Mouse (Mus musculus) skeletal muscle tissue, adult 2 months (tissue): Measurements from ENCODE around the gene Rarg.

Experiments used
- DNase-seq: peaks from one replicate; pipeline ENCODE4 v3.0.0-alpha.2; 2012; ENCODE audit warnings: low read depth, low spot score

Rarg gene

GRCm38 (mm10) chr15:102204674-102205505 lies 52.4 kb downstream of the Rarg start, which contains the start of gene Csad:
Csad (minus strand) TSS chr15:102204724.
- no peak for DNase-seq

GRCm38 (mm10) chr15:102203835-102204381 lies 53.4 kb downstream of the Rarg start:
- DNase-seq = peak; percentile 44

DNA sequence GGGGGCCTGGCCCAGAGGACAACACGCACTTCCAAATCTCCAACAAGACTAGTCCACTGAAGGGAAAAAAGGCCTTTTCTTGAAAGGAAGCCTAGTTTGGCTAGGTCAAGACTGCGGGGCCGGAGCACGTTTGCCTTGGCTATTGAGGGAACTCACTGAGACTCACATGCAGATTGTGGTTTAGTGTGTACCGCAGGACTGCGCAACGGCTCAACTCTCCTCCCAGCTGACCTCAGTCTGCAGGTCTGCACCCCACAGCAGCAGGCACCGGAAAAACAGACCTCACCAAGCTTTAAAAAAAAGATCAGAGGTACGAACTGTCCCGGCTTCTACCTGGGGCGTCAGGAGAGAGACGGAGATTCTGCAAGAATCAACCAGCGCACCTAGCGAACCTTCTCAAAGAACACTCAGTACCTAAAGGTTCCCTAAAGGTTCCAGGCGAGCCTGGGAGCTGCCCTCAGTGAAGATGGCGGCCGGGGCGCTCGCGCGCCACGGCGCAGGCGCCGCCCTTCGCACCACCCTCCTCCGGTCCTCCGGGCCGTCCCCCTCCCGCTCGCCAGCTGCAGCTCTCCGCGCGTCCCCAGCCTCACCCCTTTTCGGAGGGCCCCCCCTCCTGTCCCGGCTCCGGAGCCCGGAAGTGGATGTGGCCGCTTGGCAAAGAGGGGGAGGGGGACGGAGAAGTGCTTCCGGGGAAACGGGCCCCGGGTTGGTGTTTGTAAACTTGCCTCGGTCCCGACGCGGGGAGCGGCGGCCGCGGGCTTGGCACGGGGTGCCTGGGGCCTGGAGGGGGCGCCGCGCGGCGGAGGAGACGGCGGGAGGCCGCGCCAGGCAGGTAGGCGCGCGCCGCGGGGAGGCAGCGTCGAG lies 54.1 kb downstream of the Rarg start, which contains the start of gene Zfp740:
Zfp740 (plus strand) TSS at position 279 of the 864 bp plus-strand sequence.
- peak; percentile 97 for DNase-seq

DNA sequence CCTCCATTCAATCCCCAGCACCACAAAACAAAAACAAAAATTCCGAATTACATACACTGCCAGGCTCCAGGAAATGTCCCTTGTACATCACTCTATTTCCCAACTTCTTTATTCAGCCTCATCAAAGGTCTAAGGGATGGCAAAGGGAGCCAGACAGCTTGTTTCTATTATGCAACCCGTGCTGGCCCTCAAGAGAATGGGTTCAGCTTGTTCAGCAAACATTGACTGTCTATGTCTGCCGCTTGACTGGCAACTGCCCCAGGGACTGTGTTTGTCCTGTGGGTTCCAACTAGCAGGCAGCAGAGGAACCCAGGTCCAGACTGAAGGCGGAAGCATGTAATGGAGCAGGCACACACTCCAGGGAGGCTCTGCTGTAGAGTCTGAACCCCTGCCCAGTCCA lies 58.5 kb downstream of the Rarg start:
- peak; percentile 19 for DNase-seq

GRCm38 (mm10) chr15:102195373-102195772 lies 61.9 kb downstream of the Rarg start:
- no peak for DNase-seq

- DNase-seq = no peak
Measured at GRCm38 (mm10) chr15:102194439-102194838, 62.9 kb downstream of the Rarg start.

- DNase-seq = no peak
Measured at GRCm38 (mm10) chr15:102193652-102194051, 63.7 kb downstream of the Rarg start.

DNA sequence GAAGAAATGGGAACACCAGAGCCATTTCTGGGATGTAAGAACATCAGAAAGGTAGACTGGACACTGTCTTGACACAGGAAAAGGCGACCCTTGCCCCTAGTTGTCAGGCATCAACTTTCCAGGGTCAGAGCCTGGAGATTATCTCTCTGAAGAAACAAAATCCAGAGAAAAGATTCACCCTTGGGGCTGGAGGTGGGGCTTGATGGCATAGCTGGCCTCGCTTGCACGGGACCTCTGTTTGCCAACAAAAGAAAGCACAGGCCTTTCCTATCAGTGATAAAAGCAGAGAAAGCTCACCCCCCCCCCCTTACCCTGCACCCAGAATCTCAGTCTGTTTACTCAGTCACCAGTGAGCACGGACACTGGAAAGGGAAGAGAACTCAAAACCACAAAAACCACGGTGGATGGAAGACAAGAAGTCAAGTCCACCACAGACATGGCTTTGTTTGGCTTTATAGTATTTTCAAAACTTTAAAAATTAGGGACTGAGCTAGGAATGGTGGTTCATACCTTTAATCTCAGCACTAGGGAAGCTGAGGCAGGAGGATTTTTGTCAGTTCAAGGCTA lies 64.4 kb downstream of the Rarg start:
- DNase-seq = no peak

- DNase-seq = no peak
Measured at GRCm38 (mm10) chr15:102192271-102192812, 65.0 kb downstream of the Rarg start.

GRCm38 (mm10) chr15:102191699-102192098 lies 65.6 kb downstream of the Rarg start:
- no peak for DNase-seq

DNA sequence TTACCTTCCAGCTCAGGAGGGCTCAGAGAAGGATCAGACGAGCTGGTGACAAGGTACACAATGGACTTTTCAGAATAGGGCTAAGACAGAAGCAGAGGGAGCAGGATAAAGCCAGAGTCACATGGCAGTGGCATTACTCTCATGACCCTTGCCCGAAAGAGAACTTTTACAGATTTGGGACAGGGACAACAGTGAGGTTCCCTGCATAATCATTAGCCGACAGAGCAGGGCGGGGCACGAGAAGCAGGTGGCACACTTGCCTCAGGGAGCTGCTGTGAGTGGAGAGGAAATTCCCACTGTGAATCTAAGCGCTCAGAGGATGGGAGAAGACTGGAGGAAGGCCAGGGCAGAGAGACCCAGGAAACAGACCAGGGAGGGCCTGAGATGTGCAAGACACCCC lies 68.4 kb downstream of the Rarg start:
- DNase-seq = no peak

DNA sequence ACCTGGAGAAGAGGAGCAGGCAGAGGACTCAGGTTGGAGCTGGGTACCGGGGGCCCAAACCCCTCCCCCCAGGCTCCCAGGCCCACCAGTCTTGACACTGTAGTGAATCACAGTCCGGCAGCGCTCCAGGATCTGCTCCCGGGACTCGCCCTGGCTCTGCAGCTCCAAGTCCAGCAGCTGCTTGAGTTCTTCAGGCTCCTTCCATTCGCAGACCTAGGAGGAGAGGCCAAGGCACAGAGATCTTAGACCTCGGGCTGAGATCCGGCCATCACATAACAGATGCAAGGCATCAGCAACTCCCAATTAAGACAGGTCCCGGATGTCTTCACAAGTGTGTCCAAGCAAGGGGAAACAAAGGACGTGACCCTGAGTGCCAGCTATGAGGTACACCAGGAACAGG lies 69.2 kb downstream of the Rarg start:
- DNase-seq = no peak

DNA sequence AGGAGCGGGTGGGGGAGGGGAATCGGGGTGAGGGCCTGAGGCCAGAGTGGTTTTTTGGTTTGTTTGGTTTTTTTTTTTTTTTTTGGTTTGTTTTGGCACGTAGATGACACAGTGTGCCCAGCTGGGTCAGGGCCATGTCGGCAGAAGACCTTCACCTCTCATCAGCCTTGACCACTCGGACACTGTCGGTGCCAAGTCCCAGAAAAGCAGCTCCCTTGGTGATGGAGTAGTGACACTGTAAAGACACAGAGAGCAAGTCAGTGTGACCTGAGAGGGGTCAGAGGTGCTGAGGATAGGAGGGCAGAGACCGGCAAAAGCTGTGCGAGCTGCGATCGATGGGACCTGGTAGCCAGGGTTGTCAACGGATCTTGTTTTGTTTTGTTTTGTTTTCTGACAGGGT lies 71.1 kb downstream of the Rarg start:
- no peak for DNase-seq
